Mouse (Mus musculus) heart, postnatal 0 days (tissue): ENCODE measurements at regions not wholly inside any gene's neighbourhood (a gene's known extent, or its start where the extent isn't known, plus 50 kb on each side); places are given as distances from the start of the nearest gene placed in this dataset.

Source experiments
- CTCF ChIP-seq: IDR thresholded peaks from 2 replicates; pipeline ENCODE4 v1.5.1; 2016; ENCODE audit warnings: antibody characterized with exemption, control low read depth, low read depth
- EP300 ChIP-seq: IDR thresholded peaks from 2 replicates; pipeline ENCODE4 v1.6.1; 2016; ENCODE audit warnings: antibody characterized with exemption, low read depth

- TF ChIP-seq CTCF (no peak), EP300 (no peak)
Observed at GRCm38 (mm10) chr16:30695691-30696090, 96.2 kb downstream of the Fam43a start.
